Comparison of ENCODE assay signal across 12 mouse cellular contexts in genomic region chr7:142488053-142488452, GRCm38 (mm10). TPM values are rescaled to one million over a fixed set of nuclear protein-coding genes. Genes with fewer than 3 reads are reported as not detected.
DNase-seq lines count a peak whose midpoint lies in the region; ATAC-seq and TF ChIP-seq lines count a peak whose summit lies in the region.
"Had no signal": no experiment of that assay in that cellular context is flagged by ENCODE, and none has a peak within 500 bp of the region (broad histone marks: within the 10 kb centered on the region; RNA-seq: fewer than 3 reads in every experiment).

No protein-coding gene starts in this region.

- H3K9me3 ChIP-seq in heart, embryonic 14.5 days (ENCODE audit: control insufficient read depth, low read length), result no peaks in the 10 kb centered on the region
- H3K9me3 ChIP-seq in midbrain, embryonic 10.5 days (replicated peaks), result no peaks in the 10 kb centered on the region
- H3K9me3 ChIP-seq in midbrain, embryonic 16.5 days (replicated peaks; ENCODE audit: control insufficient read depth, low read length, poor library complexity, severe bottlenecking), result no peaks in the 10 kb centered on the region
- H3K9me3 ChIP-seq in limb, embryonic 10.5 days (replicated peaks), result no peaks in the 10 kb centered on the region
- no peaks in the 10 kb centered on the region for H3K9me3 ChIP-seq in stomach, postnatal 0 days (ENCODE audit: control insufficient read depth, low read length)

- H3K4me2 ChIP-seq in heart, embryonic 14.5 days (ENCODE audit: low read length), result no peak overlapping the region
- no peak overlapping the region for H3K4me2 ChIP-seq in midbrain, embryonic 16.5 days (ENCODE audit: low read length)
- no peak overlapping the region for H3K4me2 ChIP-seq in stomach, postnatal 0 days (replicated peaks; ENCODE audit: low read depth)
- H3K4me2 ChIP-seq: liver, embryonic 11.5 days had no signal

- intact Hi-C loops in heart, adult 2 months (cut with DNase I), result no loop called here

- peak overlapping the region; percentile 57 to 98 for H3K27ac ChIP-seq in heart, embryonic 14.5 days (replicated peaks in 1 of 2; ENCODE audit: control insufficient read depth in 1 of 2, insufficient read depth in 1 of 2, low read depth in 2 of 2, low read length in 2 of 2)
- H3K27ac ChIP-seq in heart, adult 2 months, result no peak overlapping the region
- peak overlapping the region; percentile 82 for H3K27ac ChIP-seq in midbrain, embryonic 10.5 days (replicated peaks)
- no peak overlapping the region for H3K27ac ChIP-seq in midbrain, embryonic 16.5 days (ENCODE audit: low read length)
- H3K27ac ChIP-seq in limb, embryonic 10.5 days, result peak overlapping the region; percentile 97
- peak overlapping the region; percentile 97 for H3K27ac ChIP-seq in stomach, postnatal 0 days (replicated peaks)
- H3K27ac ChIP-seq: macrophage had no signal

- peaks cover 57% of the 10 kb centered on the region for H3K36me3 ChIP-seq in heart, embryonic 14.5 days (ENCODE audit: control insufficient read depth, insufficient read depth, low read length)
- no peaks in the 10 kb centered on the region for H3K36me3 ChIP-seq in heart, adult 2 months (ENCODE audit: control insufficient read depth, insufficient read depth, low read length)
- 0 out of 2 replicates have a peak, but pooled peaks cover 9% of the 10 kb centered on the region for H3K36me3 ChIP-seq in midbrain, embryonic 10.5 days
- H3K36me3 ChIP-seq in midbrain, embryonic 16.5 days (ENCODE audit: control insufficient read depth, insufficient read depth, low read length), result no peaks in the 10 kb centered on the region
- H3K36me3 ChIP-seq in limb, embryonic 10.5 days, result peaks cover 38% of the 10 kb centered on the region
- H3K36me3 ChIP-seq in stomach, postnatal 0 days (ENCODE audit: control insufficient read depth, insufficient read depth, low read length), result peaks cover 9% of the 10 kb centered on the region

- TF ChIP-seq EP300 in heart, adult 2 months (IDR thresholded peaks at IDR 0.05; ENCODE audit: insufficient read depth, low read depth, low read length), result no peak
- no peak for TF ChIP-seq EP300 in stomach, postnatal 0 days (optimal IDR thresholded peaks at IDR 0.05)

- no peak for TF ChIP-seq CTCF in heart, adult 2 months (IDR thresholded peaks at IDR 0.05)
- TF ChIP-seq CTCF in stomach, postnatal 0 days (IDR thresholded peaks at IDR 0.05; ENCODE audit: low read depth), result no peak

- H3K4me1 ChIP-seq in heart, embryonic 14.5 days (ENCODE audit: control insufficient read depth in 2 of 2, insufficient read depth in 2 of 2, low read length in 2 of 2), result peaks cover 28 to 45% of the 10 kb centered on the region in 2 experiments
- peaks cover 11% of the 10 kb centered on the region for H3K4me1 ChIP-seq in heart, adult 2 months (ENCODE audit: control insufficient read depth, insufficient read depth, low read length)
- peaks cover 31% of the 10 kb centered on the region for H3K4me1 ChIP-seq in midbrain, embryonic 10.5 days
- H3K4me1 ChIP-seq in midbrain, embryonic 16.5 days (ENCODE audit: control insufficient read depth, insufficient read depth, low read length), result peaks cover 3% of the 10 kb centered on the region; the same call in 1 of the 2 replicates
- peaks cover 66% of the 10 kb centered on the region for H3K4me1 ChIP-seq in limb, embryonic 10.5 days
- peaks cover 8% of the 10 kb centered on the region for H3K4me1 ChIP-seq in stomach, postnatal 0 days (replicated peaks; ENCODE audit: control insufficient read depth, insufficient read depth)

- no peak for ATAC-seq in heart, embryonic 14.5 days (ENCODE audit: insufficient number of reproducible peaks, insufficient read depth, low FRiP score, low read depth)
- ATAC-seq in midbrain, embryonic 16.5 days, result no peak
- no peak for ATAC-seq in stomach, postnatal 0 days (ENCODE audit: low FRiP score, low TSS enrichment)

- 88% methylated on average over 3 of the region's 3 CpGs for WGBS in heart, embryonic 14.5 days
- 85% methylated on average over 3 of the region's 3 CpGs for WGBS in heart, adult 2 months
- 71% methylated on average over 3 of the region's 3 CpGs for WGBS in midbrain, embryonic 10.5 days
- WGBS in midbrain, embryonic 16.5 days, result 88% methylated on average over 3 of the region's 3 CpGs
- WGBS in limb, embryonic 10.5 days, result 79% methylated on average over 3 of the region's 3 CpGs
- 55% methylated on average over 3 of the region's 3 CpGs for WGBS in stomach, postnatal 0 days

- H3K9ac ChIP-seq in heart, embryonic 14.5 days (ENCODE audit: low read length), result peak overlapping the region; percentile 57; the same call in 1 of the 2 replicates
- H3K9ac ChIP-seq in heart, adult 2 months (ENCODE audit: low read depth, low read length), result no peak overlapping the region
- H3K9ac ChIP-seq in midbrain, embryonic 16.5 days (ENCODE audit: low read depth, low read length), result no peak overlapping the region
- H3K9ac ChIP-seq in stomach, postnatal 0 days (ENCODE audit: low read length), result no peak overlapping the region

- no peak for TF ChIP-seq POLR2A in heart, adult 2 months (IDR thresholded peaks at IDR 0.05; ENCODE audit: insufficient read depth, low read depth, low read length)

- no peaks in the 10 kb centered on the region for H3K27me3 ChIP-seq in heart, embryonic 14.5 days (ENCODE audit: control insufficient read depth, insufficient read depth, low read length)
- no peaks in the 10 kb centered on the region for H3K27me3 ChIP-seq in heart, adult 2 months (ENCODE audit: control insufficient read depth, insufficient read depth, low read length)
- H3K27me3 ChIP-seq in midbrain, embryonic 10.5 days (ENCODE audit: low read depth, poor library complexity, severe bottlenecking), result peaks cover 11% of the 10 kb centered on the region
- no peaks in the 10 kb centered on the region for H3K27me3 ChIP-seq in midbrain, embryonic 16.5 days (ENCODE audit: control insufficient read depth, insufficient read depth, low read depth, low read length)
- H3K27me3 ChIP-seq in limb, embryonic 10.5 days (ENCODE audit: low read depth, poor library complexity, severe bottlenecking), result no peaks in the 10 kb centered on the region
- no peaks in the 10 kb centered on the region for H3K27me3 ChIP-seq in stomach, postnatal 0 days (ENCODE audit: control insufficient read depth, insufficient read depth, low read length)

- H3K4me3 ChIP-seq in heart, embryonic 14.5 days (ENCODE audit: control insufficient read depth in 1 of 2, insufficient read depth in 1 of 2, low read depth in 1 of 2, low read length in 2 of 2), result no peak overlapping the region
- no peak overlapping the region for H3K4me3 ChIP-seq in heart, adult 2 months
- no peak overlapping the region for H3K4me3 ChIP-seq in midbrain, embryonic 10.5 days
- no peak overlapping the region for H3K4me3 ChIP-seq in midbrain, embryonic 16.5 days (ENCODE audit: low read depth, low read length)
- no peak overlapping the region for H3K4me3 ChIP-seq in limb, embryonic 10.5 days
- H3K4me3 ChIP-seq in stomach, postnatal 0 days (ENCODE audit: low read depth, low read length), result no peak overlapping the region

- DNase-seq in heart, adult 2 months, result no peak
- no peak for DNase-seq in midbrain, embryonic 10.5 days (ENCODE audit: low spot score)
- no peak for DNase-seq in limb, embryonic 10.5 days (ENCODE audit: low spot score)
- no peak for DNase-seq in stomach, postnatal 0 days (ENCODE audit: low spot score)
- DNase-seq in B cell, adult 2 months, result no peak
- DNase-seq in adrenal gland, postnatal 14 days, result no peak
- DNase-seq: thymus, postnatal 36 days had no signal

- H3K79me2 ChIP-seq in heart, adult 2 months (replicated peaks; ENCODE audit: control insufficient read depth, insufficient read depth, low read length), result no peaks in the 10 kb centered on the region

RNA-seq across cellular contexts. Expression of gene Tnnt3, which starts 10.6 kb away (rescaled TPM):
- polyA plus RNA-seq in heart, embryonic 14.5 days (2014; fragmentation: Nextera tagmentation; extraction: Ambion mirVana), result 3.9 and 5.8 TPM in 2 replicates
- total RNA-seq in heart, adult 2 months (2021), result 1 to 10 TPM; 1.1 to 1.3 TPM
- polyA plus RNA-seq in heart, adult 2 months (2012; rRNA removed), result 1.8 TPM in 1 of 2 replicates, not detected in the other
- 1.9 TPM in 2 replicates for polyA plus RNA-seq in midbrain, embryonic 10.5 days (2016; fragmentation: Nextera tagmentation; extraction: Ambion mirVana)
- 0.91 and 1.6 TPM in 2 replicates for polyA plus RNA-seq in midbrain, embryonic 16.5 days (2015; fragmentation: Nextera tagmentation; extraction: Ambion mirVana)
- 1.6 and 1.7 TPM in 2 replicates for polyA plus RNA-seq in limb, embryonic 10.5 days (2016; fragmentation: Nextera tagmentation; extraction: Ambion mirVana)
- polyA plus RNA-seq in stomach, postnatal 0 days (2015; fragmentation: Nextera tagmentation; extraction: Ambion mirVana), result 8.0 and 11.7 TPM in 2 replicates
- total RNA-seq in adrenal gland, postnatal 14 days (2021), result 1.1 and 1.8 TPM in 2 replicates
- total RNA-seq: left cerebral cortex, adult 18-20 months had no signal
- polyA plus RNA-seq: macrophage had no signal

RNA-seq across cellular contexts. Expression of gene Lsp1, which starts 27.4 kb away (rescaled TPM):
- polyA plus RNA-seq in heart, embryonic 14.5 days (2014; fragmentation: Nextera tagmentation; extraction: Ambion mirVana), result 48.6 and 49.3 TPM in 2 replicates
- 10 to 100 TPM; 28.4 to 35.0 TPM for total RNA-seq in heart, adult 2 months (2021)
- 96.6 and 107 TPM in 2 replicates for polyA plus RNA-seq in heart, adult 2 months (2012; rRNA removed)
- 14.2 and 15.0 TPM in 2 replicates for polyA plus RNA-seq in midbrain, embryonic 10.5 days (2016; fragmentation: Nextera tagmentation; extraction: Ambion mirVana)
- polyA plus RNA-seq in midbrain, embryonic 16.5 days (2015; fragmentation: Nextera tagmentation; extraction: Ambion mirVana), result 4.8 and 5.1 TPM in 2 replicates
- 28.7 and 31.1 TPM in 2 replicates for polyA plus RNA-seq in limb, embryonic 10.5 days (2016; fragmentation: Nextera tagmentation; extraction: Ambion mirVana)
- 107 and 110 TPM in 2 replicates for polyA plus RNA-seq in stomach, postnatal 0 days (2015; fragmentation: Nextera tagmentation; extraction: Ambion mirVana)
- total RNA-seq in adrenal gland, postnatal 14 days (2021), result 20.4 and 52.3 TPM in 2 replicates

RNA-seq across cellular contexts. Expression of gene Mrpl23, which starts 44.4 kb away (rescaled TPM):
- 23.5 and 23.8 TPM in 2 replicates for polyA plus RNA-seq in heart, embryonic 14.5 days (2014; fragmentation: Nextera tagmentation; extraction: Ambion mirVana)
- total RNA-seq in heart, adult 2 months (2021), result 1 to 10 TPM in 1 of 2 experiments, under 1 TPM in 1; 0.89 to 2.1 TPM
- polyA plus RNA-seq in heart, adult 2 months (2012; rRNA removed), result 12.8 and 18.0 TPM in 2 replicates
- 15.8 and 20.3 TPM in 2 replicates for polyA plus RNA-seq in midbrain, embryonic 10.5 days (2016; fragmentation: Nextera tagmentation; extraction: Ambion mirVana)
- polyA plus RNA-seq in midbrain, embryonic 16.5 days (2015; fragmentation: Nextera tagmentation; extraction: Ambion mirVana), result 15.6 and 18.6 TPM in 2 replicates
- 25.9 and 33.7 TPM in 2 replicates for polyA plus RNA-seq in limb, embryonic 10.5 days (2016; fragmentation: Nextera tagmentation; extraction: Ambion mirVana)
- 17.7 and 19.4 TPM in 2 replicates for polyA plus RNA-seq in stomach, postnatal 0 days (2015; fragmentation: Nextera tagmentation; extraction: Ambion mirVana)
- 13.3 and 17.9 TPM in 2 replicates for total RNA-seq in adrenal gland, postnatal 14 days (2021)

RNA-seq across cellular contexts. Expression of gene Tnni2, which starts 46.4 kb away (rescaled TPM):
- polyA plus RNA-seq in heart, embryonic 14.5 days (2014; fragmentation: Nextera tagmentation; extraction: Ambion mirVana), result 24.1 and 31.7 TPM in 2 replicates
- 1 to 10 TPM; 2.7 to 3.0 TPM for total RNA-seq in heart, adult 2 months (2021)
- 5.9 and 7.5 TPM in 2 replicates for polyA plus RNA-seq in heart, adult 2 months (2012; rRNA removed)
- 0.52 and 1.5 TPM in 2 replicates for polyA plus RNA-seq in midbrain, embryonic 10.5 days (2016; fragmentation: Nextera tagmentation; extraction: Ambion mirVana)
- polyA plus RNA-seq in midbrain, embryonic 16.5 days (2015; fragmentation: Nextera tagmentation; extraction: Ambion mirVana), result 0.51 and 0.78 TPM in 2 replicates
- 2.4 and 3.6 TPM in 2 replicates for polyA plus RNA-seq in limb, embryonic 10.5 days (2016; fragmentation: Nextera tagmentation; extraction: Ambion mirVana)
- 19.1 and 19.6 TPM in 2 replicates for polyA plus RNA-seq in stomach, postnatal 0 days (2015; fragmentation: Nextera tagmentation; extraction: Ambion mirVana)
- total RNA-seq in adrenal gland, postnatal 14 days (2021), result 0.56 and 0.67 TPM in 2 replicates

RNA-seq across cellular contexts. Expression of gene Syt8, which starts 53.4 kb away (rescaled TPM):
- polyA plus RNA-seq in heart, embryonic 14.5 days (2014; fragmentation: Nextera tagmentation; extraction: Ambion mirVana), result not detected in 2 replicates
- not detected for total RNA-seq in heart, adult 2 months (2021)
- not detected in 2 replicates for polyA plus RNA-seq in heart, adult 2 months (2012; rRNA removed)
- 0.34 TPM in 1 of 2 replicates, not detected in the other for polyA plus RNA-seq in midbrain, embryonic 10.5 days (2016; fragmentation: Nextera tagmentation; extraction: Ambion mirVana)
- not detected in 2 replicates for polyA plus RNA-seq in midbrain, embryonic 16.5 days (2015; fragmentation: Nextera tagmentation; extraction: Ambion mirVana)
- 0.25 TPM in 1 of 2 replicates, not detected in the other for polyA plus RNA-seq in limb, embryonic 10.5 days (2016; fragmentation: Nextera tagmentation; extraction: Ambion mirVana)
- polyA plus RNA-seq in stomach, postnatal 0 days (2015; fragmentation: Nextera tagmentation; extraction: Ambion mirVana), result 70.7 and 78.9 TPM in 2 replicates
- total RNA-seq in adrenal gland, postnatal 14 days (2021), result not detected in 2 replicates
- total RNA-seq: left cerebral cortex, adult 18-20 months had no signal

Comparison
In these comparisons a context has a peak if more than half of its experiments do, and no peak if none do; other contexts are left out.
1. H3K27ac ChIP-seq: peak in heart, embryonic 14.5 days (2 of 2), midbrain, embryonic 10.5 days (single experiment), limb, embryonic 10.5 days (single experiment) and stomach, postnatal 0 days (single experiment); none in heart, adult 2 months (single experiment) and midbrain, embryonic 16.5 days (single experiment).